Mouse (Mus musculus): ENCODE results near the gene Il6.
"Not testable (repeated sequence)": the region's sequence is repeated elsewhere in the genome, so short reads cannot be mapped to it uniquely, and the experiment has no call there.

Il6 gene

DNA sequence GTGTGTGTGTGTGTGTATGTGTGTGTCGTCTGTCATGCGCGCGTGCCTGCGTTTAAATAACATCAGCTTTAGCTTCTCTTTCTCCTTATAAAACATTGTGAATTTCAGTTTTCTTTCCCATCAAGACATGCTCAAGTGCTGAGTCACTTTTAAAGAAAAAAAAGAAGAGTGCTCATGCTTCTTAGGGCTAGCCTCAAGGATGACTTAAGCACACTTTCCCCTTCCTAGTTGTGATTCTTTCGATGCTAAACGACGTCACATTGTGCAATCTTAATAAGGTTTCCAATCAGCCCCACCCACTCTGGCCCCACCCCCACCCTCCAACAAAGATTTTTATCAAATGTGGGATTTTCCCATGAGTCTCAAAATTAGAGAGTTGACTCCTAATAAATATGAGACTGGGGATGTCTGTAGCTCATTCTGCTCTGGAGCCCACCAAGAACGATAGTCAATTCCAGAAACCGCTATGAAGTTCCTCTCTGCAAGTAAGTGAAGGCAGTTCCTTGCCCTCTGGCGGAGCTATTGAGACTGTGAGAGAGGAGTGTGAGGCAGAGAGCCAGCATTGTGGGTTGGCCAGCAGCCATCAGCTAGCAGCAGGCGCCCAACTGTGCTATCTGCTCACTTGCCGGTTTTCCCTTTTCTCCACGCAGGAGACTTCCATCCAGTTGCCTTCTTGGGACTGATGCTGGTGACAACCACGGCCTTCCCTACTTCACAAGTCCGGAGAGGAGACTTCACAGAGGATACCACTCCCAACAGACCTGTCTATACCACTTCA lies at the start of gene Il6:
TSS of gene Il6 (plus strand) at position 389 of the 778 bp plus-strand sequence.
- DNase-seq (ENCODE audit: low spot score in 2 of 2), result peak; percentile 76 to 83

DNA sequence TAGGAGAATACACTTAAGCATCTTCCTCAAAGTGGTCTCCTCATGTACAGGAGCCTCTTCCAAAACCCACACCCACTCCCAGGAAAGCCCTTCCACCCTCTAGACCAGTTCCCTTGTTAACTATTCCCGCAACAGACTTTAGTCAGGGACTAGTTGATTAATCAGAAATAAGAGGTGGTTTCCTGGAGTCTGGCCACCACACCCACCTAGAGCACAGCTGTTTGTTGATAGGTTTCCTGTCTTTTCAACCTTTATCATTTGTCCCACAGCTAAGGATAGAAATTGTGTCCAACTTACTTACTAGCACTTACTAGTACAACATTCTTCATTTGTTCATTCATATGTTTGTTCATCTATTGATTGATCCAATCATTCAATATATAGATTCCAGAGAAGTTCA lies 49.4 kb upstream of the Il6 start:
- DNase-seq (ENCODE audit: low spot score in 2 of 2), result no peak

DNA sequence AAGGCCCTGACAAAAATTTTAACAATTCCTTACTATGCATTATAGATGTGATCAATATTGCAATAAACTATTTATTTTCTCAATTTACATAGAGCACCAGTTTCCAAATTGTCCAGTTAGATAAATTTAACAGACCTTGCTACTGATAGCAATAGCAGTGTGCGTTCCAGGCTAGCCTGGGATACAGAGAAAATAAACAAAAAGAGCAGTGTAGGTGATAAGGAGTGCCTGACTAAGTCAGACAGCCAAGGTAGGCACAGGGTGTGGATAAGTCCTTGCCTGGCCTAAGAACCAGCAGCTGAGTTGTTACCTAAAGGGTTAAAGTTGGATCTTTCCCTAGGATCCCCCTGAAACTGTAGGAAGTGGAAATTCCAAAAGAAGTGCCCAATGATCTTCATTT lies 42.7 kb upstream of the Il6 start:
- no peak for DNase-seq (ENCODE audit: low spot score in 2 of 2)

DNA sequence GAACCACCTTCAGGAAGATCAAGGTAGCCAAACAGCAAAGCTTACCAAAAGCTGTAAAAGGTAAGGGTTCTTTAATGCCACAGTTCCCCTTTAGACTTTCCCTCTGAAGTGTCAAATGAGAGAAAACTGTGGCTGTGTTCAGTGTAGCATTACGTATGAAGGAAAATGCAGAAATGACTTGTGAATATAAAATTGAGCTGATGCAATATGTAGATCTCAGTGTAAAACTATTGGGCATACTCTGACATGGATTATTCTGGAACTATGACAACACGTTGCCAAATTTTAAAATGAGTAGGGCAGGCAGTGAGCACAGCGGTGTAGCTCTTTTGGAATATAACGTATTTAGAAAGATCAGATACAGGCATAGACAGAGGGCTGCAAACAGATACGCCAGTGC lies 40.1 kb upstream of the Il6 start:
- DNase-seq (ENCODE audit: low spot score in 2 of 2), result no peak

DNA sequence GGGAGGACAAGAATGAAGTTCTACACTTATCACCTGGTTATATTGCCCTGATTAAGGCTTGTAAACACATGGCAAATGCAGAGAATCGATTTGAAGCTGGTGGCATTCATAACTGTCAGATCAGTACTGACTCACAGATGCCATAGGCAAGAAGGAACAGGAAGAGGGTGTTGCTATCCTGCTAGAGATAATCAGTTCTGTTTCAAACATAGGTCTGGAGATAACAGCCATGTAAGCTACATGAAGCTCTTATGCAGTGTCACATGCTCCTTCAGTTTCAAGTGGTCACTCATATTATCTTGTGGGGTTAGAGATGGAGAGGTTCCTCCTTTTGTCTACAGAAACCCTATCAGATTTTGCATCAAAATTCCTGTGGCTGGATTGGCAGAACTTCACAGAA lies 39.4 kb upstream of the Il6 start:
- no peak for DNase-seq (ENCODE audit: low spot score in 2 of 2)

DNA sequence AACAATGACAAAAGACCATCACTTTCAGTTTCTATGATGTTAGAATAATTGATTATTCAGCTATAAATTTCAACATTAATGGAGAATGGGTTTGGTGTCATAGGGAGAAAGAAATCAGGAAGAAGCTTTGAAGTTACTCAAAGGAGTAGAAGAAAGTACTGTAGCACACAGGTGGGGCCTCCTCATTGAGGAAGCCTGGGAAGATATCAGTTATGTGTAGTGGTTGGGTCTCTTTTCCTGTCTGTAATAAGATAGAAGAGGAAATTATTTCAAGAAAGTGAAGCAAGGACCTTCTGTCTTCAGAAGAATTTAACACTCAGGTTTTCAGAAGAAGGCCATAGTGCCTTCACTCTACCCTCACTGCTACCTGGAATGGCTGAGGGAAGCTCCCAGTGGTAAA lies 38.8 kb upstream of the Il6 start:
- no peak for DNase-seq (ENCODE audit: low spot score in 2 of 2)

DNA sequence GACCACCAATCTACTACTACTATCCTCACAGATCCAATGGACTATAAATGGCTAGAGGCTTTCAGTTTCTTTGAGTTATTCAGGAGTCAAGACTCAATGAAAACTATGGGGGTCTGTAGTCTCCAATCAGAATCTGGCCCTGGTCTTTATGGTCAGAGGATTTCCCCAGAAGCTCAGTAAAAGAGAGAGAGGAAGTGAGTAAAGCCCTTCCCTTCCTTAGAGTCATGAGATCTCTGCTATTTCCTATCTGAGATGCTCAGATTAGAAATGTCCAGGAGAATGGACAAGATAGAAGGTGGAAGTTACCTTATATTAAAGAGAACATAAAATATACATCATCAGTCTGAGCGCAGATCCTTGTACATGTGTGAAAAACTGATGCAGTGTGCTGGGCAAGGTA lies 19.3 kb upstream of the Il6 start:
- DNase-seq (ENCODE audit: low spot score in 2 of 2), result no peak

DNA sequence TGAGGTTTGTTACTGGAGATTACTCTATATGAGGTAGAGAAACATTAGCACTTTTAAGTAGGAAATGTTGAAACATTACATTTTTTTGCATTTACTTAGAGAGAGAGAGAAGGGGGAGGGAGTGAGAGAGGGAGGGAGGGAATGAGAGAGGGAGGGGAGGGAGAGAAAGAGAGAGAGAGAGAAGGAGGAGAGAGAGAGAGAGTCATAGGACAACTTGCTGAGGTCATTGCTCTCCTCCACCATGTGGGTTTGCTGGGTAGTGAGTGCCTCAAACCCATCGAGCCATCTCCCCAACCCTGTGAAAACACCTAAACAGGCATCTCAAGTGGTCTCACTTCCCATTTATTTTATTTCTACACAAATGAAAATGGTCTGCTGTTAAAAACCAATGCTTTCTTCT lies 18.6 kb upstream of the Il6 start:
- DNase-seq (ENCODE audit: low spot score in 2 of 2), result no peak

DNA sequence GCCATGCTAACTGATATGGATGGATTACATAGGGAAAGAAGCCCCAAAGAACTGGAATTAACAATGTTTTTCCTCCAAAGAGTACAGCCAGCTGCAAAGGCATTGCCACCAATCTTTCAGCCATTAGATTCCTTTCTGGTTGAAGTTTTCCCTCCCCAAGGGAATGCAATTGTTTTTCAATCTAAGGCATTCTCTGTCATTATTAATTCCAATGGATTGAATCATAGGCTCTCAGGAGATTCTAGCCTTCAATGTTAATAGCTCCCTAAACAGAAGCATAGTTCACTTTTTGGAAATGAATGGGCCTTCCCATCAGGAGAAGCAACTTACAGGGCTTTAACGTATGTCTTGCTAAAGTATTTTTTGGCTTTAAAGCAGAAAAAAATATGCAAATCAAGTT lies 15.6 kb upstream of the Il6 start:
- no peak for DNase-seq (ENCODE audit: low spot score in 2 of 2)

DNA sequence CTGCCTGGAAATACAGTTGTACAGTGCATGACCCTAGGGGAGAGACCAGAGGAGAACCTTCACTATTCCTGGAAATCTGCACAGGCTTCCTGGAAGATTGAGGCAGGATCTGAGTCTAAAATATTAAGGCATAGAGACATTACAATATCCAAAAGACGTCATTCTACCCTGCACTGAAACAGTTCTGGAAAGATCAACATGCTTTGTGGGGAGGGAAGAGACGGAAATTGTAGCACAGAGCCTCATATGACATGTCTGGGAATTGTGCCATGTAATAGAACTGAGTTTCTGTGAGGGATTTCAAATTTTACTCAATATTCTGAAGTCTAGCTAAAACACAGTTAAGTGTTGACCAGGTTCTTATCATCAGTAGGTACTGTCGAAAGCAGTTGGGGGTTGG lies 12.0 kb upstream of the Il6 start:
- no peak for DNase-seq (ENCODE audit: low spot score in 2 of 2)

DNA sequence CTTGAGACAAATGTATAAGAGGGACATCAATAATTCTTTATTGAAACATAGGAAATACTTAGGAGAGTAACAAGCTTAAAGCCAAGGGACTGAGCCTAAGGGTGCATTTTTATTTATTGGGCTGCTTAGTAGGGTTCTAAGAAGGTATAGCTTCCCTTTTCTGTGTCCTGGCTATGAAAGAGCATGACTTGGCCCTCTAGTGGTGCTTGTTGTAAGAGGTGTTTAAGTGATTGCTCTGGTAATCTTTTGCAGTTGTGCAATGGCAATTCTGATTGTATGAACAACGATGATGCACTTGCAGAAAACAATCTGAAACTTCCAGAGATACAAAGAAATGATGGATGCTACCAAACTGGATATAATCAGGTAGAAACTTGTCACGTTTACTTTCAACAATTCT lies 1.7 kb downstream of the Il6 start:
- no peak for DNase-seq (ENCODE audit: low spot score in 2 of 2)

DNA sequence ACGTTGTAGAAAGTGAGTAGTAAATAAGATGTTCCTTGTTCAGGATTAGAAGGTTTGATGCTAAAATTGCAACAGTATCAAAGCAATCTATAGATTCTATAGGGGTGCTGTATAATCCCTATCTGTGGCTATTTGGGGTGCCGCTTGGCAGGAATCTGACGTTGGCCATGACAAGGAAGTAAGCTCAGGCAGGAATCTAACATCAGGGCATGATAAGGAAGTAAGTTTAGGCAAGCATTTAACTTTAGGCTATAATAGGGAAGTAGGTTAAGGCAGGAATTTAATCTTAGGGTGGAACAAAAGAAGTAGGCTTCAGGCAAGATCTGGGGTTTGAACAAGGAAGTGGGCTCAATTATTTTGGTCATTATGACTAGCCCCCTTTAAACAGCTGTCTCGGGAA lies 22.9 kb downstream of the Il6 start:
- not testable (repeated sequence) for DNase-seq (ENCODE audit: low spot score in 2 of 2)

DNA sequence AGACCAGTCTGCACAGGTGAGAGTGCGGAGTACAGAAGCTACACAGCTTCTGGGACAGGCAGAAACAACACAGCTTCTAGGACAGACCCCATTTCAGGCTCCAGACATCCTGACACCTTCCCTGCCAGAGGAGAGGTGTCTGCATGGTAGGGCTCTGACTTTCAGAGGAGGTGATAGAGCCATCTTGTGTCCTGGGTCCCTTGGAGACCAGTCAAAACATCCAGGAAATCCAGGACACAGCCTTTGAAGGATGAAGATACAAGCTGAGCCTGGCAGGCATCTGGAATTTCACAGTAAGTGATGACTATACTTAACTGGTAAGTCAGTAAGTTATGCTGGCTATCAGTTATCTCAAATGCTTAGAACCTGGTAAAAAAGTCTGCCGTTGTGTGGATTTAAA lies 24.2 kb downstream of the Il6 start:
- DNase-seq (ENCODE audit: low spot score in 2 of 2), result not testable (repeated sequence)

DNA sequence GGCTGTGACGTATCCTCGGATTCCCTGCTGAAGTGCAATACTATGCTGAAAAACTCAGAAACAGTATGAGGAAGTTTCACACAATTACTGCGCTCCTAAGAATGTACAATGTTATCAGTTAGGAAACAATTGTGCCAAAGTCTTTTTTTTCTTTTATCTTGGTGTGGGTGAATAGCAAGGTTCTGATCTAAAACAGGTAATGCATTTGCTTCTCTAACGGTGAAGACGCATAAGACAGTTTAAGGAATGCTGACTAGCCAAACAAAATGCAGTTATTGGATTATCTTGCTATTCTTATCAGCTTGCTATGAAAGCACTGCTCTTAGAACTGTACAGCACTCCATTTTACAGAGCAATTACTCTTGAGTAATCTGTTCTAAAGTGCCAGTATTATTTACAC lies 26.4 kb downstream of the Il6 start:
- not testable (repeated sequence) for DNase-seq (ENCODE audit: low spot score in 2 of 2)

DNA sequence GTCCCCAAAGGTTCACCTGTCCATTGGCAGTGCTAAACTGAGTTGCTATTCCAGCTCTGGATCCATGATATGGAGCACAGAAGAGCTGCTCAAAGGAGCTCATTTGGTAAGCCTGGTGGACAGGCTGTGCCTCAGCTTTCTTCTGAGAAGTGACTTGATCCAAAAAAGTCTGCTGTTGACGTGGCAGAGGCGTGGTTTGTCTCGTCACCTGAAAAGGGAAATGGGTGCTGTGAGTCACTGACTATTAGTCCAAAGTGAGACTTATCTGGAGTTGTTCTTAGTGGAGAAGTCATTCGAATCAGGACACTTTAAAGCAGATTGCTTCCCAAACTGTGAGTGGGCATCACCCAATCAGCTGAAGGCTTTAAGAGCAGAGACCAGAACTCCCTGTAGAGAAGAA lies 26.9 kb downstream of the Il6 start:
- not testable (repeated sequence) for DNase-seq (ENCODE audit: low spot score in 2 of 2)

DNA sequence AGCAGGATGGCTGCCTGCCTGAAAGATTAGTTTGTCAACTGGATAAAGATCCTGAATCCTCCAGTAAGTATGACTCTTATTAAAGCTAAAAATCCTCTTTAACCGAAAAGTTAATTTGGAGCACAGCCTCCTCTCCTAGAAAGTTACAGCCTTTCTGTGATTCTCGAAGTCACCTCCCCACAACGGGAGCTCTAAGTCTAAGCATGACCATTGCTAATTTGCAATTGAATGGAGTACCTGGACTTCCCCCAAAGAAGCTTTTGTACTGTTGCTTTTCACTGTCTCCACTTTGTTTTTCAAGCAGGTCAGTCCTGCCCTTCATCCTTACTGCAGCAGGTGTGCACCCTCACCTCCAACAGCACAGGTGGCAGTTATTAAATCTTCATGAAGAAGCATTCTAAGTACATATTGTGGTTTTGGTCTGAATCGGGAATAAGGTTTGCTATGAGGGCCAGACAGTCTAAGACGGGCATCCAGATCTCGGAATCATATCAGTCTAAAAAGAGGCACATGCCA lies 45.4 kb downstream of the Il6 start:
- no peak for DNase-seq (ENCODE audit: low spot score in 2 of 2)

DNA sequence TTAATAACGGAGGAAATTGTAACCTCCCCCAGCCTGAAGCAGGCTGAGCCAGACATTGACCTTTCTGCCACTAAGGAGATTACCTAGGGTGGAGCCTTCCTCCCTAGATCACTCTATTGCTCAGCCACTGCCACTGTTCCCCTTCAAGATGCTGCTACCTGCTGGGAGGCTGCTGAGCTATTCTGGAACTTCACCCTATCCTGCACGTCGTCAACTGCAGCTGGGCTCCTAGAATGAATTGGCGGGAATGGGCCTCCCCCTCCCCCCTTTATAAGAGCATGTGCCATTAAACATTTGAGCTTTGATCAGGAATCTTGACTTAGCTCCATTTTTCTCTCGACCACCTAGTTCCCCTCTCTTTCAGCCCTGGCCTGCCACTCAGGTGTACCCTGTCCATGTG lies 46.7 kb downstream of the Il6 start:
- DNase-seq (ENCODE audit: low spot score in 2 of 2), result not testable (repeated sequence)

DNA sequence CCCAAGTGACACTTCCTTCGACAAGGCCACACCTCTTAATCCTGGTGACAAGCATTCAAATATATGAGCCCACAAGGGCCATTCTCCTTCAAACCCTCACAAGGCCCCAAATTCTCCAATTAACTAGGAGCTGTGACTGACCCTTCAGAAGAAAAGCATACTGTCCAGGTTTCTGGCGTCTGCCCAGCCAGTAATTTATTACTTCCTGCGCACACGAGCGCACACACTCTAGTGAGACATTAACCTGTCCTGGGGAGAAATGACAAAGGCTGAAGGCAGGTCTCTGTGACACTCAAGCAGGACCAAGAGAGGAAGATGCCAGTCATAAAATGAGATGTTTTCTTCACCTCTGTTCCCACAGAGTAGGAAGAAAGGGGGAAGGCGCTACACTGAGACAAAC lies 54.8 kb downstream of the Il6 start:
- no peak for DNase-seq (ENCODE audit: low spot score in 2 of 2)

All from right cerebral cortex, postnatal 36 days (tissue).